Mouse (Mus musculus) limb, embryonic 10.5 days (tissue): Measurements from ENCODE around the gene D330020A13Rik. TPM values are rescaled to one million over a fixed set of nuclear protein-coding genes. Genes with fewer than 3 reads are reported as not detected.
A peak's percentile ranks its signal among the peaks of the same experiment; 100 is the strongest.
"Not testable (repeated sequence)": the region's sequence is repeated elsewhere in the genome, so short reads cannot be mapped to it uniquely, and the experiment has no call there.

Source experiments
- DNase-seq: peaks from one replicate; pipeline ENCODE4 v3.0.0-alpha.2; 2017; ENCODE audit warnings: low spot score
- H3K27ac ChIP-seq: fragments of 300-500 bp; sonication (generic); 2 replicates; pipeline ENCODE4 v1.5.1; 2016; ENCODE audit warnings: mild to moderate bottlenecking
- H3K27me3 ChIP-seq: fragments of 300-500 bp; sonication (generic); 2 replicates; pipeline ENCODE4 v1.6.1; 2016; ENCODE audit warnings: low read depth, mild to moderate bottlenecking; ENCODE audit not compliant: poor library complexity, severe bottlenecking
- H3K36me3 ChIP-seq: fragments of 300-500 bp; sonication (generic); 2 replicates; pipeline ENCODE4 v1.6.1; 2016; ENCODE audit warnings: mild to moderate bottlenecking, moderate library complexity
- H3K4me1 ChIP-seq: fragments of 300-500 bp; sonication (generic); 2 replicates; pipeline ENCODE4 v1.6.1; 2016
- H3K4me3 ChIP-seq: fragments of 300-500 bp; sonication (generic); 2 replicates; pipeline ENCODE4 v1.5.1; 2016; ENCODE audit warnings: mild to moderate bottlenecking, moderate library complexity
- H3K9me3 ChIP-seq: fragments of 300-500 bp; sonication (generic); replicated peaks from 2 replicates; pipeline ENCODE4 v1.6.1; 2016; ENCODE audit warnings: mild to moderate bottlenecking
- WGBS: fragments of 180-500 bp; shearing (Covaris S2); methylation state at CpG from one replicate; pipeline ENCODE4 v1.1.7; 2016; 5-methylcytosine and 5-hydroxymethylcytosine counted together
- polyA plus RNA-seq: library from polyadenylated mRNA; unstranded; fragments of >200 nt; fragmentation: Nextera tagmentation; extraction: Ambion mirVana; gene quantifications from 2 replicates; pipeline ENCODE4 v1.2.1, GENCODE M21; 2016

D330020A13Rik gene
- polyA plus RNA-seq, 1 experiment from 2014 or later = not detected

DNA sequence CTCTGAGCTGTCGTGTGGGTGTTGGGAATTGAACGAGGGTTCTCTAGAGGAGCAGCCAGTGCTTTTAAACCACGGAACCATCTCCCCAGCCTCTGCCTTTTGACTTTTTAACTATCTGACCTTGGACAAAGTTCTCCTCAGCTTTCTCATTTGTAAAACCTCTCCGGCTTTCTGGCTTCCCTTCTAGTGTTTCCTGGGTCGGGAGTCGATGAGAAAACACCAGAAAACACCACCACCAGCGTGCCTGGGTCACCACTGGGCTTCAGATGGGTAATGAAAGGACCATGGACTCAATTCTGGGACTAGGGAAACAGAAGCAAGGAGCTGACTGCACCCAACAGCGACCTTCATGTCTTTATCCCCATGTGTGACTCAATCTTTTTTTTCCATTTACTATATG lies 20.0 kb upstream of the D330020A13Rik start:
- no peaks in the 10 kb centered on the region for H3K27me3 ChIP-seq
- WGBS = 81% methylated on average over 8 of the region's 8 CpGs
- H3K4me1 ChIP-seq = peaks cover 10% of the 10 kb centered on the region
- no peaks in the 10 kb centered on the region for H3K36me3 ChIP-seq
- no peaks in the 10 kb centered on the region for H3K9me3 ChIP-seq
- no peak for DNase-seq
- no peak overlapping the region for H3K27ac ChIP-seq
- no peak overlapping the region for H3K4me3 ChIP-seq

DNA sequence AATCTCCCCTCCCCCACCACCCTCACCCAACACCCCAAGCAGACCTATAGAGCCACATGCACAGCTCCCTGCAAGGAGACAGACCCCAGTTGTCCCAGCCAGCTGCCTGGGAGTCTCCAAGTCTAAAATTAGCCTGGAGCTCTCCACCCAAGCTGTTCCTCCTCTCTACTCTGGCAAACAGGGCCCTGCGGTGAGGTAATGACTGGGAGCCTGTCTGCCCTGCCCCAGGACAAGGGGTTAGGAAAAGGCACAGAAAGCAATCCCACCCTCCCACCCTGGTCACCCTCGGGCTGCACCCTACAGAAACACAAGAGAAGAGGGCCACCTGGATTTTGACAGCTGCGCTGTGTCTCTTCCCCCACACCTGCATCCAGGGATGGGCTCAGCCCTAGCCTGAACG lies 19.3 kb upstream of the D330020A13Rik start:
- WGBS = 61% methylated on average over 4 of the region's 4 CpGs
- Histone ChIP-seq H3K9me3 (no peaks in the 10 kb centered on the region), H3K27me3 (no peaks in the 10 kb centered on the region), H3K36me3 (no peaks in the 10 kb centered on the region), H3K4me1 (peaks cover 10% of the 10 kb centered on the region), H3K27ac (0 out of 2 replicates have a peak overlapping the region, but pooled peaks have one; percentile 6), H3K4me3 (no peak overlapping the region)
- DNase-seq = no peak

DNA sequence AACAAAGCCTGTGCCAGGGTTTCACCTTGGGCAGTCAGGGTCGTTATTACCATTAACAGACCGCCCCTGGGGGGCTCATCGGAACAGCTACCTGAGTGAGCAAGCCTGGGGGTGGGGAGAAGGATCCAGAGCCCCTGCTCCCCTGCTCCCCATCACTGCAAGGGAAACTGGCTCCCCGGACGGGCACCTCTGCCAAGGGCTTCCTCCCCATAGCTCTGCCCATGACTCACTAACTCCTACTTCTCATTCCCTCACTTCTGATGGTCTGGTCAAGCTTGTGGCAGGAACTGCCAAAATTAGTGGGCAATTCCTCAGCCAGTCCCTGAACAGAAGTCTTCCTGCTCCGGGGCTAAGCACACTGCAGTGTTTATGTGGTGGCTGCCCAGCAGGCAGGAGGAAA lies 18.9 kb upstream of the D330020A13Rik start:
- peak overlapping the region; percentile 6; the same call in 1 of the 2 replicates for H3K27ac ChIP-seq
- 59% methylated on average over 6 of the region's 6 CpGs for WGBS

GRCm38 (mm10) chr6:120276874-120277449 lies 17.2 kb upstream of the D330020A13Rik start:
- Histone ChIP-seq H3K27ac (no peak overlapping the region), H3K36me3 (no peaks in the 10 kb centered on the region), H3K4me1 (peaks cover 10% of the 10 kb centered on the region), H3K27me3 (no peaks in the 10 kb centered on the region), H3K9me3 (no peaks in the 10 kb centered on the region), H3K4me3 (no peak overlapping the region)
- DNase-seq = no peak
- 78% methylated on average over 7 of the region's 7 CpGs for WGBS

More for the DNA sequence above, 18.9 kb upstream of the D330020A13Rik start:
- DNase-seq = no peak
- Histone ChIP-seq H3K9me3 (no peaks in the 10 kb centered on the region), H3K4me1 (peaks cover 10% of the 10 kb centered on the region), H3K36me3 (no peaks in the 10 kb centered on the region), H3K27me3 (no peaks in the 10 kb centered on the region), H3K4me3 (no peak overlapping the region)

DNA sequence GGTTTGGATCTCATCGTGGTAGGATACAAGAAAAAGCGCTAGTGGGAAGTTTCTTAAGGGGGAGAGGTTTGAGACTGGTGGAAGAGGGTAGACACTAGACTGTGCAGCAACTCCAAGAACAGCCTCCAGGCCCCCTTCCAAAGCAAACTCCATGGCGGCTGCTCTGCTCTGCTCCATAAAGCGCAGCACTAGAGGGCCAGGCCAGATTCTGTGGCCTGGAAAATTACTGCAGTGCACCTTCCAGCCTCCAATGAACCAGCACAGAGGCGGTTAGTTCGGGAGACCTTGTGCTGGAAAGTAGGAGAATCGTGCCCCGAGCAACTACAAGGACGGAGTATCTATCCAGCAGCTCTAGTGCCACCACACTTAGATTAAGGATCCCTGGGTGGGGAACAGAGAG lies 6.9 kb upstream of the D330020A13Rik start:
- no peak for DNase-seq
- Histone ChIP-seq H3K9me3 (no peaks in the 10 kb centered on the region), H3K4me1 (0 out of 2 replicates have a peak, but pooled peaks cover 3% of the 10 kb centered on the region), H3K27ac (no peak overlapping the region), H3K4me3 (no peak overlapping the region), H3K36me3 (no peaks in the 10 kb centered on the region), H3K27me3 (peaks cover 11% of the 10 kb centered on the region)
- 86% methylated on average over 9 of the region's 9 CpGs for WGBS

GRCm38 (mm10) chr6:120288541-120288940 lies 5.6 kb upstream of the D330020A13Rik start:
- Histone ChIP-seq H3K4me1 (0 out of 2 replicates have a peak, but pooled peaks cover 3% of the 10 kb centered on the region), H3K9me3 (no peaks in the 10 kb centered on the region), H3K36me3 (no peaks in the 10 kb centered on the region), H3K27ac (no peak overlapping the region), H3K4me3 (no peak overlapping the region), H3K27me3 (peaks cover 23% of the 10 kb centered on the region)
- WGBS = 50% methylated on average over 7 of the region's 7 CpGs
- DNase-seq = no peak

- Histone ChIP-seq H3K4me3 (no peak overlapping the region), H3K4me1 (peaks cover 11% of the 10 kb centered on the region), H3K27ac (no peak overlapping the region), H3K36me3 (no peaks in the 10 kb centered on the region), H3K9me3 (no peaks in the 10 kb centered on the region), H3K27me3 (peaks cover 32% of the 10 kb centered on the region)
- DNase-seq = no peak
- WGBS = 89% methylated on average over 4 of the region's 4 CpGs
Observed at GRCm38 (mm10) chr6:120289430-120289829, 4.7 kb upstream of the D330020A13Rik start.

- Histone ChIP-seq H3K27ac (no peak overlapping the region), H3K27me3 (peaks cover 51% of the 10 kb centered on the region), H3K4me1 (peaks cover 17% of the 10 kb centered on the region), H3K4me3 (no peak overlapping the region), H3K36me3 (no peaks in the 10 kb centered on the region), H3K9me3 (no peaks in the 10 kb centered on the region)
- no peak for DNase-seq
- 91% methylated on average over 7 of the region's 7 CpGs for WGBS
Observed at GRCm38 (mm10) chr6:120291396-120292009, 2.7 kb upstream of the D330020A13Rik start.

DNA sequence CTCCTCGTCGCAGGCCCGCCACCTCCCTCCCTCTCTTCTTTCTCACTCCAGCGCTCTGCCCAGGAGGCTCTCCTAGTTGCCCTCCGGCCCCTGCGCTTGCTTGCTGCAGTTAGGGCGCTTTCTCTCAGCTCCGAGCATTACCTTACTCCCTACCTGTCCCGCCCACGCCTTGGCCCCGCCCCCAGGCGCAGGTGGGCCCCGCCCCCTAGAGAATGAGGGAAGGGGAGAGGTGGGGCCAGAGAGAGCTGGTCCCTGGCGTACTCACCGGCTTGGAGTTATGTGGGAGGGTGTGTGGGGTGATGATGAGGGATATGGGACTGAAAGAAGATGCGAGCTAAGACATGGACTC lies 595 bp downstream of the D330020A13Rik start:
- no peak for DNase-seq
- Histone ChIP-seq H3K27ac (peak overlapping the region; percentile 62), H3K9me3 (no peaks in the 10 kb centered on the region), H3K27me3 (peaks cover 51% of the 10 kb centered on the region), H3K4me1 (peaks cover 15% of the 10 kb centered on the region), H3K4me3 (peak overlapping the region; percentile 74), H3K36me3 (no peaks in the 10 kb centered on the region)
- WGBS = 3% methylated on average over 16 of the region's 16 CpGs

DNA sequence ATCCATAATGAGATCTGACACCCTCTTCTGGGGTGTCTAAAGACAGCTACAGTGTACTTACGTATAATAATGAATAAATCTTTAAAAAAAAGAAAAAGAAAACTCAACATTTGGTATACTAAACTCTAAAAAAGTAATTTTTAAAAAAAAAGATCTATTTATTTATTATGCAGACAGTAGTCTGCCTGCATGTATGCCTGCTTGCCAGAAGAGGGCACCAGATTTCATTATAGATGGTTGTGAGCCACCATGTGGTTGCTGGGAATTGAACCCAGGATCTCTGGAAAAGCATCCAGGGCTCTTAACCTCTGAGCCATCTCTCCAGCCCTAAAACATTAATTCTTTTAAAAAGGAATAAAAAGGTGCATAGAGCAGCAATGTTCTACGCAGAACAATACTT lies 2.4 kb downstream of the D330020A13Rik start:
- not testable (repeated sequence) for H3K9me3 ChIP-seq, H3K4me3 ChIP-seq, H3K36me3 ChIP-seq, DNase-seq, H3K27ac ChIP-seq
- H3K27me3 ChIP-seq = peaks cover 47% of the 10 kb centered on the region
- WGBS = over 99% methylated on average over 2 of the region's 2 CpGs
- peaks cover 15% of the 10 kb centered on the region for H3K4me1 ChIP-seq

- WGBS = 28% methylated on average over 6 of the region's 6 CpGs
- peaks cover 9% of the 10 kb centered on the region for H3K4me1 ChIP-seq
- H3K4me3 ChIP-seq = no peak overlapping the region
- no peak for DNase-seq
- no peak overlapping the region for H3K27ac ChIP-seq
- H3K27me3 ChIP-seq = peaks cover 15% of the 10 kb centered on the region
- no peaks in the 10 kb centered on the region for H3K36me3 ChIP-seq
- H3K9me3 ChIP-seq = no peaks in the 10 kb centered on the region
Observed at GRCm38 (mm10) chr6:120301137-120301536, 7.0 kb downstream of the D330020A13Rik start.

GRCm38 (mm10) chr6:120302755-120303316 lies 8.7 kb downstream of the D330020A13Rik start:
- H3K36me3 ChIP-seq = no peaks in the 10 kb centered on the region
- WGBS = 38% methylated on average over 16 of the region's 16 CpGs
- H3K27ac ChIP-seq = no peak overlapping the region
- DNase-seq = no peak
- peaks cover 13% of the 10 kb centered on the region for H3K27me3 ChIP-seq
- H3K9me3 ChIP-seq = no peaks in the 10 kb centered on the region
- peaks cover 9% of the 10 kb centered on the region for H3K4me1 ChIP-seq
- peak overlapping the region; percentile 32 for H3K4me3 ChIP-seq

DNA sequence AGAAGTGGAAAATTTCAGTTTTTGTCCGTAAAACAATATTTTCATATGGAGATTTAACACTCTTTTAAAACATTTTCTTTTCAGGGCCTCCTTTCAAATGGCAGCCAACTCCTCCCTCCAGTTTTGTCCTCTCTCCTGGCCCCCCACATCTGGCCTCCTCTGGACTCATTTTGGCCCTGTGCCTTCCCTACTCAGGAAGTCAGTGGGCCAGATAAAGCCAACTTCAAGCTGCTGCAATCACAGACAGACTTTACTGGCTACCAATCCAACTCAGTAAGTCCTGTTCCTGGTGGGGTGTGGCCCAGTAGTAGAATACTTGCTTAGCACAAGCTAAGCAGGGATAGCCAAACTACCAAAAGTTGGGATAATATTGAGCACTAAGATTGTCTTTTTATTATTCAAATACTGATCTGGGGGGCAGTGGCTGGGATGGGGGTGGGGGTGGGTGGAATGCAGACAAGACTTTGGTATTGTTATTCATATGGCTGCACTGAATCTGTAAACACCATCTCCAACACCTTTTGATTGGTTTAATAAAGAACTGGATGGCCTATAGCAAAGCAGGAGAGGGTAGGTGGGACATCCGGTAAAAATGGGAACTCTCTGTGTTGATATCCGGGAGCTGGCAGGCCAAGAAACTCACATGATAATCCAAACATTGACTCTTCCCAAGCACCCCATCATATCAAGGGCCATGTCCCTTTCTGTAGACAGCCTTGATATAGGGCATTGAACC lies 12.9 kb downstream of the D330020A13Rik start:
- Histone ChIP-seq H3K27me3 (peaks cover 13% of the 10 kb centered on the region), H3K4me1 (peaks cover 9% of the 10 kb centered on the region), H3K27ac (no peak overlapping the region), H3K36me3 (no peaks in the 10 kb centered on the region), H3K4me3 (no peak overlapping the region), H3K9me3 (no peaks in the 10 kb centered on the region)
- no peak for DNase-seq
- 88% methylated on average over 3 of the region's 3 CpGs for WGBS
